Mouse (Mus musculus) cerebellum, postnatal 10 days (tissue): ENCODE measurements around the gene Il22ra1.
"Not testable (repeated sequence)": the region's sequence is repeated elsewhere in the genome, so short reads cannot be mapped to it uniquely, and the experiment has no call there.

Source experiments
- DNase-seq, 2 experiments: peaks; one replicate each; pipeline ENCODE4 v3.0.0; 2021; ENCODE audit warnings: mixed read lengths in 2 of 2

Gene Il22ra1

GRCm38 (mm10) chr4:135727817-135728216 lies at the start of gene Il22ra1:
Il22ra1 (plus strand) TSS chr4:135728172.
- DNase-seq, result no peak

DNA sequence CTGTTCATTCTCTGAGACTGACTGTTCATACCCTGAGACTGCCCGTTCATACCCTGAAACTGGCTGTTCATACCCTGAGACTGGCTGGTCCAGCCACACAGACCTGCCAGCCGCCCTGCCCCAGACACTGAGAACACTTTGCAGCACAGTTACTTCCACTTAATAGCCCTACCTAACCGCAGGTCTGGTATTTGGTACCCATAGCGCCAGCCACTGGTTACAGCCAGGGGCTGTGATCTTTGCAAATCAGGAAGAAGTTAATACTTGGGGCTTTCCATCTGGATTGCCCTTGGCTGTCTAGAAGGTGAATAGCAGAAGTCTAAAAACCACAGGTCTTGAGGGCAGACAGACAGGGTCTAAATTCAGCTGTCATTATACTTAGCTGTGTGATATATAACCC lies 48.7 kb upstream of the Il22ra1 start:
- DNase-seq, result no peak

DNA sequence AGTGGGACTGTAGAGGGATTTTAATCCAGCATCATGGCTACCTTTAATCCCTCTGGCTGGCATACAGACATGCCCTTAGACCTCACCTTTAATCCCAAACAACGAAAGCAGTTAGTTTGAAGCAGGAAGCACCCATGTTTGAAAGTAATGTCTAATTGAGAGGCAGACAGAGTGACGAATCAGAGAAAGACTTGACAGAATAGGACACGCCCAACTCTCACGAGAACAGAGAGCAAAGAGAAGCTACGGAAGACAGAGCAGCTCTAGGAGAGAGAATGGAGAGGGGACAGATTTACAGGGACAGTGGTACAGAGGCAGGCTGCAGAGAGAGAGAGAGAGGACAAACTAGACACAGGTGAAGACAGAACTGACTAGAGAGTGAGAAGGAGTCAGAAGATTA lies 46.2 kb upstream of the Il22ra1 start:
- DNase-seq, result no peak

DNA sequence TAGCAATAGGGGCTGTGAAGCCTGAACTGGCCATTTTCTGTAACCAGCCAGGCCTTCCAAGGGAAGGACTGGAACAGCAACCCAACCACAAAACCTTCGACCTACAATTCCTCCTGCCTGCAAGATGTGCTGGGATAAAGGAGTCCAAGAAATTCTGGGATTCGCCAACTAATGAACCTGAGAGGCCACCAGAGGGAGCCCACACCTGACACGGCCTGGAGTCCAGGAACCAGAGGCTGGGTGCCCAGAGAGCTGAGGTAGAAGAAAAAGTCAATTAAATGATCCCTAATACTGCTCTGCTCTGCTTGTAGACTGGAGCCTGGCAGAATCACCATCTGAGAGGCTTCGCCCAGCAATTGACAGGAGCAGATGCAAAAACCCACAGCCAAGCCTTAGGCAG lies 44.4 kb upstream of the Il22ra1 start:
- DNase-seq, result peak; percentile 71 to 74

DNA sequence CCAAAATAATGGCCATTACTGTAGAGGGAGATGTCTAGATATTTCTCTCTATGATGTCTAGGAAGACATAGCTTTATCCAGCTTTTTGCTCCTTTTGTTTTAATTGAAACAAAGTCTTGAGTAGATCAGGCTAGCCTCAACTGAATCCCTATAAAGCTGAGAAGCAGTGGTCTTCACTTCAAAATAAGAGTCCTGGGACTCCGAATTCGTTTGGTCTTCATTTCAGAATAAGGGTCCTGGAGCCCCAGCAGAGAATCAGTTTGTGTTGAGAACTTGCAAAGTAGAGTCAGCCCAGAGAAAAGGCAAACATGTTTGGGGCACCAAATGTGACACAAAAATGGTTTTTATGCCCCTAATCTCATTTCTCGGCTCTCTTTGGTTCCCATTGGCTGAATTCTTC lies 43.2 kb upstream of the Il22ra1 start:
- DNase-seq, result no peak

- peak; percentile 21 to 31 for DNase-seq
Measured at GRCm38 (mm10) chr4:135685906-135686567, 41.9 kb upstream of the Il22ra1 start, which contains the start of gene Ifnlr1. Ifnlr1 (plus strand) TSS chr4:135686287.

- DNase-seq, result no peak
Measured at GRCm38 (mm10) chr4:135686568-135686953, 41.4 kb upstream of the Il22ra1 start.

DNA sequence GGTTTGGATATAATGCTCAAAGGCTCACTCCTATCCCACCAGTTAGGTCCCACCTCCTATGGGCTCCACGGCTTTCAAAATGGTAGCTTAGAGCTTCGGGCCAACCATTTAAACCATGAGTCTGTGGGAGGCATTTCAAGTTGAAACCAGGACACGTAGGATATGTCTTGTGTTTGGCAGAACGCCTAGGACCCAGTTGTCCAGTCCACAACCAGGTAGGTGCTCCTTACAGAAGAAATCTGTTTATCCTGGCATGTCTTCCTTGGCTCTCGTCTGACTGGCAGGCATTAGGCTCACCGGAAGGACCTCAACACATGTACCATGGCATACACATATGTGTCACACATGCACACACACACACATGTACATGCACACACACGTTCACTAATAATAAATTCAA lies 38.2 kb upstream of the Il22ra1 start:
- peak in 1 of 2 experiments; percentile 17 for DNase-seq

DNA sequence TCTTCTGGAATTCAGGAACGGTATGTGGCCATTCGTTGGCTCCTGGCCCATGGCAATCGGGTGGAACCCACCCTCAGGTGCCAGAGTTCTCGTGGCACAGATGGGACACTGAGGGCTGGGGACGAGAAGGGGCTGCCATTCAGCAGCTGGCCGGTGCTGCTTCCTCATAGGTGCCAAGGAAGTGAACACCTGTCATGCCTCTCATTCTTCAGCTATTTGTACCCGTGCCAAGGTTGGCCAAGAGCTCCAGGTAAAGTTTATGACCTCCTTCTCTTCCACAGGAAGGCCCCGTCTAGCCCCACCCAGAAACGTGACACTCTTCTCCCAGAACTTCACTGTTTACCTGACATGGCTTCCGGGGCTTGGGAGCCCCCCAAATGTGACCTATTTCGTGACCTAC lies 37.7 kb upstream of the Il22ra1 start:
- DNase-seq, result peak in 1 of 2 experiments; percentile 18

DNA sequence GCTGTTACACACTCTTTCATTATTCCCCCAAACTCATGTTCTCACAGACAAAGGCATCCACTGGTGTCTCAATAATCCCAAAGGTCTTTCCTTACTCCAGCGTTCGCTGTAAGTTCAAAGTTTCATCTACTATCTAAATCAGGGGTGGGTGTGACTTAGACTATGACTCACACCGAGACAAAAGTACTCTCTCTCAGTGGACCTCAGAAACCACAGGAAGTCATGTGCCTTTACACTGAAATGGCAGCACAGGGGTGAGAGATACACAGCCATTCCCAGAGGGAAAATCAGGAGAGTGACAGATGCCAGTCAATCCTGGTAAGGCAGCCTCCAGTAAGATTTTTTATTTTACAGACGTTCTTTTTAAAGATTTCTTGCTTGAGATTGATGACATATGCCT lies 35.1 kb upstream of the Il22ra1 start:
- DNase-seq, result no peak

GRCm38 (mm10) chr4:135698498-135698897 lies 29.5 kb upstream of the Il22ra1 start:
- no peak for DNase-seq

- no peak for DNase-seq
Measured at GRCm38 (mm10) chr4:135703497-135703896, 24.5 kb upstream of the Il22ra1 start.

DNA sequence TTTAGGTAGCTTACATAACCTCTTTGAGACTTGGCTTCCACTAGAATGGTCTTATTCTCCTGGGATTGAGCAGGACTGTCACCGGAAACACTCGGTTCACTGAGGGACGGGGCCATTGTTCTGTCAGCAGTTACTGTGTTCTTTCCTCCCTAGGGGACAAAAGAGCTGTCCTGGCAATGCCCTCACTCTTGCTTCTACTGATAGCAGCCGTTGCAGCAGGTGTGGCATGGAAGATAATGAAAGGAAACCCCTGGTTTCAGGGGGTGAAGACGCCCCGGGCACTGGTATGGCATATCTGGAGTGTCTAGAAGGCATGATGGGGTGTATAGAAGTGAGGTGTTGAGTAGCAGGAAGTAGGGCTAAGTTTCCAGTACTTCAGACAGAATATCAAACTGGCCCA lies 24.0 kb upstream of the Il22ra1 start:
- DNase-seq, result no peak

DNA sequence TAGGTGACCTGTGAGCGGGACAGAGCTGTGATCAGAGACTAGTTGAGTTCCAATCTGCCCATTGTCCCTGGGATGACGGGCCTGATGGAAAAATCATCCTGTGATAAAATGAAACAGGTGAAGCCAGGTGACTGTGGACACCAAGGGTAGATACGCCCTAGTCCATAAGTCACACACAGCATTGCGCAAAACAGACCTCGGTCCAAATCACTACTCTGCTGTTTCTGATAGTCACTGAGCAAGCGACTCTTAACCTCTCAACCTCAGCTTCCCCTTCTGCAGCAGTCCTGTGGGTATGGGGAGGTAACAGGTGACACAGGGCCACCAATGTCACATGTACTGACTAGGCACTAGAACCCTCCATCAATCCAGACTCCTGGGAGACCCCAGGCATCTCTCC lies 21.9 kb upstream of the Il22ra1 start:
- DNase-seq, result no peak

GRCm38 (mm10) chr4:135709072-135709564 lies 18.9 kb upstream of the Il22ra1 start:
- DNase-seq, result peak; percentile 91 to 93

DNA sequence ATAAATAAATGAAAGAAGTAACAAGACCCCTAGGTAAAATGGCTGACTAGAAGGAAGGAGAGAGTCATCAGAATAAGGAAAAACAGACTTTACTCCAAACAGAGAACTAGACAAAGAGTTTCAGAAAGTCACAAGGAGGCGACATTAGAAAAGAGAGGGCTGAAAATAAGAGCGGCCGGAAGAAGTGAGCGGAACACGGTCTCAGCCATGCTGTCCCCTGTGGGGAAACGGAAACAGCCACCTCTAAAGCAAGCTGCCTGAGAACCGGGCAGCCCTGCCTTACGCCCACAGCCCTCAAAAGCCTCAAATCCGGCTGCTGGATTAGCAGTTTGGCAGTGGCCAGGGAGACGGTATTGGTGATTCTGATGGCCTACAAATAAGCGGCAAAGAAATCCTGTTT lies 18.4 kb upstream of the Il22ra1 start:
- DNase-seq, result no peak

GRCm38 (mm10) chr4:135710392-135710791 lies 17.6 kb upstream of the Il22ra1 start:
- DNase-seq, result no peak

GRCm38 (mm10) chr4:135714776-135715175 lies 13.2 kb upstream of the Il22ra1 start:
- DNase-seq, result no peak

DNA sequence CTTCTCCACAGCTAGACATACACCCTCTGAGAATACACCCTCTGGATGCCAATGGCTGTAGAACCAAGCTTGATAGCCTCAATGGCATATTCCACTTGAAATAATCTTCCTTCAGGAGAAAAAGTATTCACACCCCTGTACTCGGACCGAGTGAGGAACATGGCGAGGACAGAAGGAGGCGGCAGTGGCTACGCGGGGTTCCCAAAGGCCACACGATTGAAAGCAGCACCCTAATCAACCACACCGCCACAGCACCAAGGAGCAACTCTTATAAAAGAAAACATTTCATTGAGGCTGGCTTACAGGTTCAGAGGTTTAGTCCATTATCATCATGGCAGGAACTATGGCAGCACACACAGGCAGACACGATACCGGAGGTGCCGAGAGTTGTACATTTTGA lies 11.5 kb upstream of the Il22ra1 start:
- DNase-seq, result not testable (repeated sequence)

- peak in 1 of 2 experiments; percentile 37 for DNase-seq
Measured at GRCm38 (mm10) chr4:135722540-135723290, 5.3 kb upstream of the Il22ra1 start.

- peak; percentile 57 to 68 for DNase-seq
Measured at GRCm38 (mm10) chr4:135726416-135726815, 1.6 kb upstream of the Il22ra1 start.

- peak; percentile 81 to 84 for DNase-seq
Measured at GRCm38 (mm10) chr4:135730204-135730603, 2.2 kb downstream of the Il22ra1 start.

- peak in 1 of 2 experiments; percentile 26 for DNase-seq
Measured at GRCm38 (mm10) chr4:135730951-135731350, 3.0 kb downstream of the Il22ra1 start.

- no peak for DNase-seq
Measured at GRCm38 (mm10) chr4:135733901-135734300, 5.9 kb downstream of the Il22ra1 start.
